Mouse (Mus musculus): ENCODE measurements at regions not wholly inside any gene's neighbourhood (a gene's known extent, or its start where the extent isn't known, plus 50 kb on each side); places are given as distances from the start of the nearest gene placed in this dataset. TPM values are rescaled to one million over a fixed set of nuclear protein-coding genes. Genes with fewer than 3 reads are reported as not detected.

Small RNA genes in the stretch of these regions (microRNA-seq; reads per million reads assigned to microRNA genes)
- not detected for gene Gm27684 (ENCODE audit: borderline number of aligned reads)

Data from embryonic facial prominence, embryonic 14.5 days (tissue).